Mouse (Mus musculus) ovary, adult 18-20 months (tissue): ENCODE results near the gene Syt7.
A peak's percentile ranks its signal among the peaks of the same experiment; 100 is the strongest.

ENCODE experiments used
- DNase-seq: peaks from one replicate; pipeline ENCODE4 v3.0.0; 2022; ENCODE audit warnings: low spot score, mixed read lengths

Gene Syt7

DNA sequence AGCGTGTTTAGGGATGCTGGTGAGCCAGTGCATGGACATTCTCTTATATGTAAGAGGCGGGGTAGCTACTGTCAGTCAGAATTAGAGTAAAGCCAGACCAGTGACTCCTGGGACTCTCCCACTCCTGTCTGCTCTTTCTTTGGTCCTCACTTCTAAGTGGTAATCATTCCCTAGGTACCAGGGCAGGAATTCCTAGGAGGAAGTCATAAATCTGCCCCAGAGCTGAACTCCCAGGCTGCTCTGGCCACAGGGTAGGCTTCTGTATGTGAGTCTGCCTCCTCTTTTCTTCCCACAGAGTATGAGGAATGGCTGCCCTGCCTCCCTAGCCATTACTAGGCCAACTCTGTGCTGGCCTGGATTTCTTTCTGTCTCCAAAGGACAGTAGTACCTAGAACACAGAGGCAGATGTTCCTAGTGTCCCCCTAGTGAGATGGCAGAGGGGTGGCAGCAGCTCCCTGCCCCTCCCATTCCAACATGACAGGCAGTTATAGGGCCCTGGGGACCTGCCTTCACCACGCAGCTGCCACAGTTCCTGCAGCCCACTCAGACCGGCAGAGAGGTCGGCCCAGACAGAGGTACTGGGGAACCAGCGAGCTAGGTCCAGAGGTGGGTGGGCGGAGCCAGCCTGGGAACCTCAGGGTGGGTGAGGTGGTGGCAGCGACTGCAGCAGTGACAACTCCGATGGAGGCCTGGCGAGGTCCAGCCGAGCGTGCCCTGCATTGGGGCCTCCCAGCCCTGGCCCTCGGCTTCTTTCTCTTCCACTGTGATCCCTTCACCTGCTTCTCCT is 36.8 kb downstream of the Syt7 start:
- DNase-seq = no peak

DNA sequence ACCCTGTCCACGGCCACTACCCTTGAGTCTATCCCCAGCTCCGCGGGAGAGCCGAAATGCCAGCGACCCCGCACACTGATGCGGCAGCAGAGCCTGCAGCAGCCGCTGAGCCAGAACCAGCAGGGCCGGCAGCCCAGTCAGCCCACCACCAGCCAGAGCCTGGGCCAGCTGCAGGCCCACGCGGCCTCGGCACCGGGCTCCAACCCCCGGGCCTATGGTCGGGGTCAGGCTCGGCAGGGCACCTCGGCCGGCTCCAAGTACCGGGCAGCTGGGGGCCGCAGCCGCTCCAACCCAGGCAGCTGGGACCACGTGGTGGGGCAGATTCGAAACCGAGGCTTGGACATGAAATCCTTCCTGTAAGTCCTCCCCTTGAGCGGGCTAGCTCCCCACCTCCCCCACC is 37.4 kb downstream of the Syt7 start:
- no peak for DNase-seq

DNA sequence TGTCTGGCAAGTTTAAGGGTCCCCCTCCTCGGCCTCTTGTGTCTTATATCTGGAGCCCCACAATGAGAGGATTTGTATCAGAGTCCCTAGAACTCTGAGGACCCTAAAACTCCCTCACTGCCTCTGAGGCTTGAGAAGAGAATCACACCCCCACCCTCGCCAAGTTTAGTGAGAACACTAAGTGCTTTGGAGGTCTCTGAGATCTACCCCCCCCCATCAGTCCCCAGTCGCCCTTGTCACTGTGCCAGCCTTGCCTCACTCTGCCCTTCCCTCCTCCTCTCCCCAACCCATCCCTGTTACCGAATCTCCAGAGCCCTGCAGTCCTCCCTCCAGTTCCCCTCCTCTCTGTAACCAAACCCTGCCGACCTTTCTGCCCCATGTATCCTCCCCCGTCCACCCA is 37.9 kb downstream of the Syt7 start:
- DNase-seq = no peak

DNA sequence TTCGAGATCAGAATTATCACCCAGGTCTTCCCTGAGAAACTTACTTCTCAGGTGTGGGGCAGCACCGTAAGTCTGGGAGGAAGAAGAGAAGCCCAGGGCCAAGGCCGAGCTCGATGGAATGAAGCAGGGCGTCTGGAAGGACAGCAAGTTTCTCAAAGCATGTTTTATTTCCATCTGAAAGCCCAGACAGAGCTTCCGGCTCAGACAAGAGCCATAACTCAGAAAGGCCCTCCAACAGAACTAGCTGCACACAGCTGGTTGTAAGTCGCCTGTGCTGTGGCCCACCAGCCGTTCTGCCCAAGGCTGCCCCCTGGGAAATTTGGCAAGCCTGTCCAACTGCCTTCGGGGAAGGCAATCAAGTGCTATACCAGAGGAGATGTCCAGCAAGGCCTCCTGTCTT is 38.5 kb downstream of the Syt7 start:
- DNase-seq = no peak

DNA sequence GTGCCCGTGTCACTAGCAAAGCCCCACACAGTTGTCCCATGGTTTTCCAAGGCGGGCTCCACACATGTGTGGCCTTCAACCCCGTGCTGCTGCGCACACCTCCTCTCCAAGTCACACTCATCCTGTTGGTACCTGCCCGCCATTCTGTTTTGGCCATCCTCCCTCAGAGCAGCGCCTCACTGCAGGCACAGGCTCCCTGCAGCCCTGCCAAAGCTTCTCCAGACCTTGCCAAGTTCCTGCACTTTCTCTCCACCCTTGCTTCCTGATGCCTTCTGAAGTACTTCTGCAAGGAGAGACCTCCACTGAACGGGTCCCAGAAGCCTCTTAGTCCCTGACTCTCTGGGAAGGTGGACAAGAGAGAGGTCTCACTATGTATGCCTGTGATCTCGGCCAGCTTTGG is 40.5 kb downstream of the Syt7 start:
- no peak for DNase-seq

DNA sequence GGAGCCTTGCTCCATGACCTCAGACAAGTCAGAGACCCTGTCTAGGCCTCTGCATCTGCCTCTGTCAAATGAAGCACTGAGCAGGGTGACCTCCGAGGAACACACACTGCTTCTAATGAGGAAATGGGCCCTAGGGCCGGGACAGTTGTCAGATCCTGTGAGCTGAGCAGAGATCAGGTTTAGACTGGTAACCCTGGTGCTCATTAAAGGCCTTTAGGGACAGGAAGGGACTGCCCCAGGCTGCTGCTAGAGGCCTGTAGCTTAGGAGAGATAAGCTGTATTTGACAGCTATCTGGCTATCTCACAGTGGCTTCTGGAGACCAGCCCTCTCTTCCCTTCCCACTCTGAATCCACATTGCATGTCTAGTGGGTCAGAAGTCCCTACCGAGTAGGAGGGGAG is 42.5 kb downstream of the Syt7 start:
- no peak for DNase-seq

GRCm38 (mm10) chr19:10431841-10432240 is 43.0 kb downstream of the Syt7 start:
- no peak for DNase-seq

DNA sequence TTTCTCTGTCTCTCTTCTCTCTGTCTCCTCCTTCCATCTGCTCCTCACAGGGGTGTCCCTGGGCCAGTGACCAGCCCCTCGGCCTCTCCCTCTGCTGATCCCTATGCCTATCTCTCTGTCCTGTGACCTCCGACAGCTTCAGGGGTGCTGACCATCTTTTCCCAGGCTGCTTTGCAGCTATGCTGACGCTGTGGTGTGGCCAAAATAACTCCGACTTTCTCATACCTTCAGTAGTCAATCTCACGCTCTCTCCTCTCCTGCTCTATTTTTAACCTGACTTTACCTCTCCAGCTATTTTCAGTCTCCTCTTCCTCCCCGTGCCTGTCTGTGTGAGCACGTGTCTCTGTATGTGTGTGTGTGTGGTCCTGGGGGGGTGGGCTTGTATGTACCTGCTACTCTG is 44.3 kb downstream of the Syt7 start:
- no peak for DNase-seq

DNA sequence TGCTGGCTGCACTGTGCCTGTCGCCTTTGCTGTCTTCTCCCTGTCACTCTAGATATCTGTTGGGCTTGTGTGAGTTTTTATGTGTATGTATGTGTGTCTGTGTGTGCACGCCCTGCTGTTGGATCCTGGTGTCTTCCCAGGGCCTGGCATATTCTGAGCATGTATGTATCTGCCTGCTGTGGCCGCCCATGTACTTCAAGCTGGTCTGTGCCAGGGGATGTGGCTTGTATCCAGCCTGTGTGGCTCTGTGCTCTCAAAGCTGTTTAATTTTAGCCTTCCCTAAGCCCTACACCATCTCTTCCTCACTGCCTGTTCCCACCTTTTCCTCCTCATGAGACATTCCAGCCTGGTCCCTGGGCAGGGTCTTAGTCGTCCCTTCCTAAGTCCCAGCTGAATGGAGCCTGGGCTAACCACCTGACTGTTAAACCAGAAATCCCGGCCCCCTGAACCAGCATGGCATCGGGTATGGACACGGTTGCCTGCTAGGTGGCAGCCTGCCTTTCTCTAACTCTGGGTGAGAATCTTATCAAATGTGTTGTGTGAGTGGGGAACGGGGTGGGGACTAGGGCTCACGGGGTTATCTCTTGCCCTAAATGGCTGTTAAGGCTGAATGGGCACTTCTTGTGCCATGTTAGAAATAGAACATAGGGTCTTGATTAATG is 45.1 kb downstream of the Syt7 start:
- no peak for DNase-seq

DNA sequence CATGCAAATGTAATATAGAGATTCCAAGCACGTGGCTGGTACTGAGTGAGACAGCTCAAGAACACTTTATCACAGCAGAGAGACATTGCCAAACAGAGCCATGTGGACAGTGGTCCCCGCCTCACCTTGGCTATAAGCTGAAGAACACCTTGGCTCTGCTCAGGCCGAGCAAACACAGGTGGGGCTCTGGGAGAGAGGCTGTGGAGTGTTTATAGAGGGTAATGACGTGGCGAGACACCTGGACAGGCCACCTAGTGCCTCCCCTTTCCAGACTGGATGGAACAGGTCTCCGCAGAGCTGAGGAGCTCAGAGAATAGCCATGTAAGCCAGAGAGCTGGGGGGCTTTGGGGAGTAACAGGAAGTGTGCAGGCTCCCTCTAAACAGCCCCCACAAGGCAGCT is 46.0 kb downstream of the Syt7 start:
- no peak for DNase-seq

GRCm38 (mm10) chr19:10435908-10436307 is 47.0 kb downstream of the Syt7 start:
- peak; percentile 35 for DNase-seq

DNA sequence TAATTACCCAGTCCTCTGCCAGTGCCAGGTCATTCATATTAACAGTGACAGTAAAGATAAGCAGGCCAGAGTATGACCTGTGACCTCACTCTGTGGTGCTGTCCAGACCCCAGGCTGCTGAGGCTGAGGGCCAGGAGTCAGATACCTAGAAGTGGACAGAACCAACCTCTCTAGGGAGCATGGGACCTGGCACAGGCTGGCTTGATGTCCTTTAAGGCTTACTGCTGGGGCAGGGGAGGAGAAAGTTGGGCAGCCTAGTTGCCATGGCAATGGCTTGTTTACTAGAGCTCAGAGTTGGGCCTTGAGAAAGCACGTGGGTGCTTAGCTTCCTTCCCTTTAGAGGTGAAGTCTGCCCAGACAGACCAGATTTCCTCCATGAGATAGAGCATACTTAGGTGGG is 47.8 kb downstream of the Syt7 start:
- DNase-seq = peak; percentile 38

DNA sequence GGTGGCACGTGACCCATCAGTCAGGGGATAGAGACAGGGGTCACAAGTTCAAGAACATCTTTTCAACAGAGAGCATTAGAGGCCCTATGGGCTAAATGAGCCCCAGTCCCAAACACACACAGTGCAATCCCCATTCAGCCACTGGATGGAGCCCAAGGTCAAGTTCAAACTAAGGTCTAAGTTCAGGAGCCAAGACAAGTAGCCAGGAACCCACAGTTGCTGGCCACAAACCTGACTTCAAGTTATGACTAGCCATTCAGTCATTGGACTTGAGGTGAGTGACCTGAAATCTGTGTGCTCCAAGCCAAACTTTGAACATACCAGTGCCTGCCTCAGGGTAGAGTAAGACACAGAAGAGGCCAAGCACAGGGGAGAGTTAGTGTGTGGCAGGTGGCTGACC is 48.6 kb downstream of the Syt7 start:
- DNase-seq = no peak

DNA sequence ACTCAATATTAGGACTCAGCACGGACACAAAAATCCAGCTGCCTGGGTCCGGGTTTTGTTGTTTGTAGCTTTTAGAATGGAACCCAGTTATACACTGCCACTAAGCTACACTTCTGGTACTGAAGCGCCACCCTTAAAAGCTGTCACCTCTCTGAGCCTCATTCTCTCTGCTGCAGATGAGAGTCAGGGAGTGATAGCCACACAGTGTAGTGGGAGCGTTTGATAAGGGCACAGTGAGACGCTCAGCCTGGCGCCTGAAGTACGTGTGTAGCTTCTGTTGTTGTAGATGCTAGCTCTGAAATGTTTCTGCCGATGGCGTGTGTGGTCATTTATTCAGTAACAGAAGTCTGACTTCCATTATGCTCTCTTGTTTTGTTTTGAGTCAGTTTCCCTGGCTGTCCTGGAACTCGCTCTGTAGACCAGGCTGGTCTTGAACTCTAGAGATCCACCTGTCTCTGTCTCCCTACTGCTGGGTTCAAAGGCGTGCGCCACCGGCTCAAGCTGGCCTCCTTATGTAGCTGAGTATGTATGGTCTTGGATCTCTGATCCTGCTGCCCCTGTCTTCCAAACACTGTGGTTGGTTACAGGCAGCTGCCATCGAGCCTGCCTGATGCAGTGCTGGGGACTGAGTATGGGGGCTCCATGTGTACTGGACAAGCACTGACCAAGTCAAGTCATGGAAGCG is 55.9 kb downstream of the Syt7 start:
- no peak for DNase-seq

- no peak for DNase-seq
Observed at GRCm38 (mm10) chr19:10448275-10448674, 59.4 kb downstream of the Syt7 start.

GRCm38 (mm10) chr19:10449190-10449589 is 60.3 kb downstream of the Syt7 start:
- DNase-seq = no peak

GRCm38 (mm10) chr19:10449708-10450107 is 60.8 kb downstream of the Syt7 start:
- DNase-seq = no peak

- DNase-seq = peak; percentile 59
Observed at GRCm38 (mm10) chr19:10454718-10455436, 66.0 kb downstream of the Syt7 start.

- DNase-seq = no peak
Observed at GRCm38 (mm10) chr19:10455437-10455806, 66.5 kb downstream of the Syt7 start.

GRCm38 (mm10) chr19:10456752-10457483 is 68.0 kb downstream of the Syt7 start, which contains the start of gene Lrrc10b:
Lrrc10b (minus strand) TSS chr19:10457473.
- peak; percentile 39 for DNase-seq

- DNase-seq = peak; percentile 75
Observed at GRCm38 (mm10) chr19:10457484-10457800, 68.6 kb downstream of the Syt7 start.

- DNase-seq = peak; percentile 23
Observed at GRCm38 (mm10) chr19:10458096-10458495, 69.2 kb downstream of the Syt7 start.
